Mouse (Mus musculus): Measurements from ENCODE around the gene Slc24a4. TPM values are rescaled to one million over a fixed set of nuclear protein-coding genes. Genes with fewer than 3 reads are reported as not detected.

Gene Slc24a4
- polyA plus RNA-seq, 1 experiment from 2014 or later: 0.35 TPM

DNA sequence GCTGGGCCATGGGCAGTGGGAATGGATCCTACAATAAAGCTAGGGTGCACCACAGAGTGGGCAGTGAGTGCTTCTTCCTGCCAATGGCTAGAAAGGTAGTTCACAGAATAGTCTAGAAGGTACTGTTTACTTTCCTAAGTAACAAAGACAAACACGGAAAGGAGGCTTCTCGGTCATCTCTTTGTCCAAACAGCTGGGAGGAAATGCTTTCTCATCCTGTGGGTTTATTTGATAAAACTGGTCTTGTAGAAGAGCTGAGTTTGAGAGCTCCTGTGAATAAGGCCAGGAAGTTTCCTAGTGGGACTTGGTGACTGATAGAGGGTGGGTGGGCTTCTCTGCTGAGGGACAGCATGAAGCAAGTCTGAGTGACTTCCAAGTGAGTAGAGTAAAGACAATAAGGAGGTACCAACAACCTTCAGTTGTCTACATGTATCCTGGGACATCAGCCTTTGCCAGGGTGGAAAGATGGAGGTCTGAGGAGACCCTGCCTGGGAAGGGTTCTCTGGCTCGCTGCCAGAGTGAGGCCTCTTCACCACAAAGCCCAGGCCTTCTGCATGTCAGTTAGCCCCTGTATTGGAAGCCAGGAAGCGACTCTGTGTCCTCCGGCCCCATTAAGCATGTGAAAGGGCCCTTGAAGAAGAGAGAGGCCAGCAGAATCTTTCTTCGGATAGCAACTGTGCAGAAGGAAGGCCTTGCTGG lies 159.5 kb downstream of the Slc24a4 start:
- H3K4me3 ChIP-seq (ENCODE audit: low read length): no peak overlapping the region
- ATAC-seq (ENCODE audit: low FRiP score, low TSS enrichment): no peak
- no peaks in the 10 kb centered on the region for H3K27me3 ChIP-seq (ENCODE audit: insufficient read depth, low read length)
- H3K4me2 ChIP-seq (replicated peaks; ENCODE audit: low read depth, low read length): no peak overlapping the region
- no peak overlapping the region for H3K27ac ChIP-seq (ENCODE audit: low read length)
- 69% methylated on average over 6 of the region's 6 CpGs for WGBS
- H3K36me3 ChIP-seq (ENCODE audit: insufficient read depth, low read length): no peaks in the 10 kb centered on the region
- peaks cover 71% of the 10 kb centered on the region for H3K4me1 ChIP-seq (ENCODE audit: insufficient read depth, low read length)
- no peak overlapping the region for H3K9ac ChIP-seq (replicated peaks; ENCODE audit: low read length)
- no peaks in the 10 kb centered on the region for H3K9me3 ChIP-seq (ENCODE audit: low read length)

DNA sequence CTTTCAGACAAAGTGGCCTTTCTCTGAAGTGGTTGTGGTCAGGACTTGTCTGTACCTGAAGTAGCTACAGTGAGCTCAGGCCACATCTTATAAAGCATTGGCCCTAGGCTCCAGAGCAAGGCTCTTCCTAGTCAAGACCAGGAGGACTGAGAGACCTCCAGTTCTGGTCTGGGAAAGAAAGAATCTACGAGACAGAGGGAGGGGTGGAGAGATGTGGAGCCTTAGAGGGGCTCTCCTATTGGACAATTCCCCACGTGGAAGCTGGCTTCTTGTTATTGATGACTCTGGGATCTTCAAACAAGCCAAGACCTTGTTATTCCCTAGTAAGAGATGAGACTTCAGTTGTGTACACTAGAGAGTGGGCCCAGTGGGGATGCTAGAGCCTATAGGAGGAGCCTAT lies 160.3 kb downstream of the Slc24a4 start:
- ATAC-seq (ENCODE audit: low FRiP score, low TSS enrichment): no peak
- Histone ChIP-seq H3K9me3 (ENCODE audit: low read length) (no peaks in the 10 kb centered on the region), H3K27ac (ENCODE audit: low read length) (no peak overlapping the region), H3K9ac (replicated peaks; ENCODE audit: low read length) (no peak overlapping the region), H3K4me2 (replicated peaks; ENCODE audit: low read depth, low read length) (no peak overlapping the region), H3K4me1 (ENCODE audit: insufficient read depth, low read length) (peaks cover 73% of the 10 kb centered on the region), H3K36me3 (ENCODE audit: insufficient read depth, low read length) (no peaks in the 10 kb centered on the region), H3K4me3 (ENCODE audit: low read length) (no peak overlapping the region), H3K27me3 (ENCODE audit: insufficient read depth, low read length) (no peaks in the 10 kb centered on the region)
- 63% methylated on average over 2 of the region's 2 CpGs for WGBS

DNA sequence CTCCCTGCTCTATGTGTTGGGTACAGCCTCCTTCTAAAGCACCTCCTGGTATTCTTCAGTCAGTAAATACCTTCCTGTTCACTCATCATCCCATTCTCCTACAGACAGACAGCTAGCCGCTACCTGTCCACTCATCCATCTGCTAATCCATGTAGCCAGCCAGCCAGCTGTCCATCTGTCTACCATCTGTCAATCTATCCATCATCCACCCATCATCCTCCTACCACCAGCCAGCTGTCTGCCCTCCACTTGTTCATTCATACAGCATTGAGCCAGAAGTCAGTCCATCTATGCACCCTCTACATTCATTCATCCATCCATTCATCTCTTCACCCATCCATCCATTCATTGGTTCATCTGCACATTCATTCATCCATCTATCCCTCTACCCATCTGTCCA lies 161.0 kb downstream of the Slc24a4 start:
- H3K4me3 ChIP-seq (ENCODE audit: low read length): no peak overlapping the region
- no peaks in the 10 kb centered on the region for H3K27me3 ChIP-seq (ENCODE audit: insufficient read depth, low read length)
- WGBS: 93% methylated on average over 1 of the region's 1 CpGs
- peaks cover 66% of the 10 kb centered on the region for H3K4me1 ChIP-seq (ENCODE audit: insufficient read depth, low read length)
- no peaks in the 10 kb centered on the region for H3K9me3 ChIP-seq (ENCODE audit: low read length)
- ATAC-seq (ENCODE audit: low FRiP score, low TSS enrichment): no peak
- H3K36me3 ChIP-seq (ENCODE audit: insufficient read depth, low read length): no peaks in the 10 kb centered on the region
- H3K4me2 ChIP-seq (replicated peaks; ENCODE audit: low read depth, low read length): no peak overlapping the region
- H3K9ac ChIP-seq (replicated peaks; ENCODE audit: low read length): no peak overlapping the region
- no peak overlapping the region for H3K27ac ChIP-seq (ENCODE audit: low read length)

DNA sequence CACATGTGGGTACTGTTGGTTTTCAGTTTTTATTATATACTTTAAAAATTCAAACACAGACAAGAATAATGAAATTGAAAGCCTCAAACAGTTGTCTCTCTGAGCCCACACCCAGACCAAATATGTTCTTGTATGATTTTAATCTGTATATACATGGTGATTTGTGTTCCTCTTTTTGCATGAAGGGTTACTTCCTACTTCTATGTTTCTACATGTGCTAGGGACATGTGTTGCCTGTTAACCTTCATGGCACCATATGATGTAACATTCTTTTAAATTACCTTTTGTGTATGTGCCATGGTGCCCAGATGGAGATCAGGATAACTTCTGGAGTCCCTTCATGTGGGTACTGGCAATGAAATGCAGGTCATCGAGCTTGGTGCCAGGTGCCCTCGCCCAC lies 162.1 kb downstream of the Slc24a4 start:
- Histone ChIP-seq H3K4me2 (replicated peaks; ENCODE audit: low read depth, low read length) (no peak overlapping the region), H3K9ac (replicated peaks; ENCODE audit: low read length) (no peak overlapping the region), H3K4me1 (ENCODE audit: insufficient read depth, low read length) (peaks cover 55% of the 10 kb centered on the region), H3K9me3 (ENCODE audit: low read length) (no peaks in the 10 kb centered on the region), H3K36me3 (ENCODE audit: insufficient read depth, low read length) (no peaks in the 10 kb centered on the region), H3K27ac (ENCODE audit: low read length) (no peak overlapping the region), H3K27me3 (ENCODE audit: insufficient read depth, low read length) (no peaks in the 10 kb centered on the region), H3K4me3 (ENCODE audit: low read length) (no peak overlapping the region)
- ATAC-seq (ENCODE audit: low FRiP score, low TSS enrichment): no peak
- WGBS: 92% methylated on average over 2 of the region's 2 CpGs

DNA sequence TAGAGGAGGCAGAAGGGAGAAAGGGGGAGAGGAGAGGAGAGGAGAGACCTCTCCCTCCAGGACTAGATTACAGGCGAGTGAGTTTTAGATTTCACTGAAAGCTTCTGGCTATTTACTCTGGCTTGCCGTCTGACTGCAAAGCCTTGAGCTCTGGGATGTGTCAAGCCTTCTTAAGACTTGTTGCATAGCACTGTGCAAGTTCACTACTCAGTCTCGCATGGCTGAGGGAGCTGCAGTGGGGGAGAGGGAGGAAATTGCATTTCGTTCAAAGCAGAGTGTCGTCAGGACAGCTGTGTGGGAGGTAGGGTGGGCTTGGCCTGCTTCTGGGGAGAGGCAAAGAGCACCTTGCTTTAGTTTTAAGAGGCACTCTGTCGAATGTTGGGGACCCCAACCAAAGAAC lies 163.2 kb downstream of the Slc24a4 start:
- WGBS: 4% methylated on average over 6 of the region's 6 CpGs
- Histone ChIP-seq H3K4me3 (ENCODE audit: low read length) (no peak overlapping the region), H3K36me3 (ENCODE audit: insufficient read depth, low read length) (no peaks in the 10 kb centered on the region), H3K4me1 (ENCODE audit: insufficient read depth, low read length) (peaks cover 45% of the 10 kb centered on the region), H3K9ac (replicated peaks; ENCODE audit: low read length) (no peak overlapping the region), H3K4me2 (replicated peaks; ENCODE audit: low read depth, low read length) (no peak overlapping the region), H3K27me3 (ENCODE audit: insufficient read depth, low read length) (no peaks in the 10 kb centered on the region), H3K9me3 (ENCODE audit: low read length) (no peaks in the 10 kb centered on the region), H3K27ac (ENCODE audit: low read length) (peak overlapping the region; percentile 29)
- ATAC-seq (ENCODE audit: low FRiP score, low TSS enrichment): peak; percentile 83

DNA sequence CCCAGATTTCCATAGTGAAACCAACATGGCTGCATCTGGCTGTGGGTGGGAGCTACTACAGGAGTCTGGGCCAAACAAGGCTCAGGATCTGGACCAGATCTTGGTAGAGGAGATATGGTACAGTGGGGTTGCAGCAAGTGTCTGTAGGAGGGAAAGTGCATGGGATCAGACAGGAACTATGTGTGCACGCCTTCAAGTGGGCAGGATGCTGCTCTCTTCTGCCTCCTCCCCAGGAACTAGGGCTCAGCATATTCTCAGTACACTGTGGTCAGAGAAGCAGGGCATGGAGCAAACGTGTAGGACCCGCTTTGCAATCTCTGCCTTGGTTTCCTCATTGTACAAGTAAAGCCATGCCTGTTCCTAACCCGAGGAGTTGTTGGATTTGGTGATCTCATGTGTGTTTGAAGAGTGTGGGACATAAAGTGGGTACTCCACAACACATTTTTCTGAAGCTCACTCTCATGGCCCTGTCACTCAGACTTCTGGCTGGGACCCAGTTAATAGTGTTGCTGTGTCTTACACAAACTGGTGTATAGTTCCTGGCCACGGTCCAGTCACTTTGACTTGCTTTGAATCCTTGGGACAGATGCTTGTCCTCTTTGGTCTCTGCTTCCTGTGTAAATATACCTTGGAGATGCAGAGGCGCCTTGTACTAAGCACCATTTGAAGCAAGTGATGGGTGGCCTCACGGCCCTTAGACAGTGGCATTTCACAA lies 164.1 kb downstream of the Slc24a4 start:
- 76% methylated on average over 7 of the region's 7 CpGs for WGBS
- Histone ChIP-seq H3K4me3 (ENCODE audit: low read length) (no peak overlapping the region), H3K9ac (replicated peaks; ENCODE audit: low read length) (no peak overlapping the region), H3K36me3 (ENCODE audit: insufficient read depth, low read length) (no peaks in the 10 kb centered on the region), H3K27ac (ENCODE audit: low read length) (peak overlapping the region; percentile 29), H3K27me3 (ENCODE audit: insufficient read depth, low read length) (no peaks in the 10 kb centered on the region), H3K4me2 (replicated peaks; ENCODE audit: low read depth, low read length) (no peak overlapping the region), H3K4me1 (ENCODE audit: insufficient read depth, low read length) (peaks cover 35% of the 10 kb centered on the region), H3K9me3 (ENCODE audit: low read length) (no peaks in the 10 kb centered on the region)
- no peak for ATAC-seq (ENCODE audit: low FRiP score, low TSS enrichment)

DNA sequence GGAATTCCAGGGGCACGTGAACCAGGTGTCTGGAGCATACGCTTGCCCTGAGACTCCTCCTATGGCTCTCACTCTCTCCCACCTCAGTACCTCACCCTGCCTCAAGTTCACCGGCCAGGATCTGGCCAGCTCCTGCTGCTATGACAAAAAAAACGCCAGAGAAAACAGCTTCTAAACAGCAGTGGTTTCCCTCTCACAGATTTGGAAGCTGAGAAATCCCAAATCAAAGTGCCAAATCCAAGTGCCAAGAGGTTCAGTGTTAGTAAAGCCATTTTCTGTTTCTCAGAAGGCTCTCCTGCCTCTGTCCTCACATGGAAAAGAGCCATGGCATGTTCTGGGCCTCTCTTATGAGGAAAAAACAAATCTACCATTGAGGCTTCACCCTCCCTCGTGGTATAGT lies 166.1 kb downstream of the Slc24a4 start:
- WGBS: 79% methylated on average over 5 of the region's 5 CpGs
- Histone ChIP-seq H3K36me3 (ENCODE audit: insufficient read depth, low read length) (no peaks in the 10 kb centered on the region), H3K9me3 (ENCODE audit: low read length) (no peaks in the 10 kb centered on the region), H3K4me3 (ENCODE audit: low read length) (no peak overlapping the region), H3K27me3 (ENCODE audit: insufficient read depth, low read length) (no peaks in the 10 kb centered on the region), H3K9ac (replicated peaks; ENCODE audit: low read length) (no peak overlapping the region), H3K4me2 (replicated peaks; ENCODE audit: low read depth, low read length) (no peak overlapping the region), H3K27ac (ENCODE audit: low read length) (no peak overlapping the region), H3K4me1 (ENCODE audit: insufficient read depth, low read length) (peaks cover 27% of the 10 kb centered on the region)
- ATAC-seq (ENCODE audit: low FRiP score, low TSS enrichment): no peak

DNA sequence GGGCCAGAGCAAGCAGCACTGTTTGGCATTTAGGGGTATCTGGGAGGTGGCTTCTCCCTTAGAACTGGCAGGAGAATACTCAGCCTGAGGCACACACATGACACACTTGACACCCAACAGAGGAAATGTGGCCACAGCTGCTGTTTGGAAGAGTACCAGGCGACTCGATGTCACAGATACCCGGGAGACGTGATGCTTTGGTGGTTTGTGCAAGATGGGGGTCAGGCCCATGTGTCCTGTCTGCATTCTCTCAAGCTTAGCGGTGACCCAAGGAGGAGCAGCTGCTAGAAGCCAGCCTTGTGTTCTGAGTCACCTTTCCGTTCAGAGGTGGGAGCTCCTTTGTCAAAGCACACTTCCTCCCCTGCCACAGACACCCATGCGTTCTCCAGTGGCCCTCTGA lies 166.7 kb downstream of the Slc24a4 start:
- Histone ChIP-seq H3K9me3 (ENCODE audit: low read length) (no peaks in the 10 kb centered on the region), H3K9ac (replicated peaks; ENCODE audit: low read length) (no peak overlapping the region), H3K4me1 (ENCODE audit: insufficient read depth, low read length) (peaks cover 27% of the 10 kb centered on the region), H3K27ac (ENCODE audit: low read length) (no peak overlapping the region), H3K27me3 (ENCODE audit: insufficient read depth, low read length) (no peaks in the 10 kb centered on the region), H3K4me2 (replicated peaks; ENCODE audit: low read depth, low read length) (no peak overlapping the region), H3K4me3 (ENCODE audit: low read length) (no peak overlapping the region), H3K36me3 (ENCODE audit: insufficient read depth, low read length) (no peaks in the 10 kb centered on the region)
- WGBS: 57% methylated on average over 7 of the region's 7 CpGs
- ATAC-seq (ENCODE audit: low FRiP score, low TSS enrichment): no peak

DNA sequence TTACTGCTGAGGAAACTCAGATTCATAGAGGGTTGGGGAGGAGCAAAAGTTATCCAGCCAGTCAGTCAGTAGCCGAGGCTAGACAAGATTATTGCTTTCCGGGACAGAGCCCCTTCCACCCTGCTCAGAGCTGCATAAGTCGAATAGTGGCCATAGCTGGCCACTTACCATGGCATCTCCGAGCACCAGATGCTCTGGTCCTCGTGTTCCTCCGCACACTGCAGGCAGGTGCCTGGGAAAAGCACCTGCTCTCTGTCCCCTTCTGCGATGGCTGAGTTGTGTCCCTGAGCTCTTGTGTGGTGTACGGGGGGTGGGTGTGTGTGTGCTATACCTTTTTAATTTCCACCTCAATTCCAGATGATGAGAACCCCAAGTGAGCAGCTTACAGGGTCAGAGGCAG lies 167.1 kb downstream of the Slc24a4 start:
- Histone ChIP-seq H3K9me3 (ENCODE audit: low read length) (no peaks in the 10 kb centered on the region), H3K4me1 (ENCODE audit: insufficient read depth, low read length) (peaks cover 27% of the 10 kb centered on the region), H3K27me3 (ENCODE audit: insufficient read depth, low read length) (no peaks in the 10 kb centered on the region), H3K9ac (replicated peaks; ENCODE audit: low read length) (no peak overlapping the region), H3K36me3 (ENCODE audit: insufficient read depth, low read length) (no peaks in the 10 kb centered on the region), H3K4me3 (ENCODE audit: low read length) (no peak overlapping the region), H3K27ac (ENCODE audit: low read length) (no peak overlapping the region), H3K4me2 (replicated peaks; ENCODE audit: low read depth, low read length) (no peak overlapping the region)
- 81% methylated on average over 8 of the region's 8 CpGs for WGBS
- ATAC-seq (ENCODE audit: low FRiP score, low TSS enrichment): no peak

DNA sequence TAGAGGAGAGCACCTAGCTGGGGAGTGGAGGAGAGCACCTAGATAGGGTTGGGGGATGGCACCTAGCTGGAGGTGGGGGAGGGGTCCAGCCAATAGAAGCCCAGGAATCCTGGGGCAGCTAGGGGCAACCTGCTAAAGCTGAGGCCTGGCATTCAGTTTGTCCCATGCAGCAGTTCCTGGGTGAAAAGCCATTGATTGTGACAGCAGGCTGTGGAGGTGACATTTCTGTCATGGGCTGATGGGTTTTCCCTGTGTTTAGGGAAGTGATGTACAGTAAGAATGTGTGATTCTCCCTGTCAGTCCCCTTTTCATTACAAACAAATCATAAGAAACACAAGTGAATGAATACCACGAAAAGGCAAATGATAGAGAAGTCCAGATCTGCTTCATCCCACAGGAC lies 167.8 kb downstream of the Slc24a4 start:
- WGBS: 85% methylated on average over 1 of the region's 1 CpGs
- H3K4me1 ChIP-seq (ENCODE audit: insufficient read depth, low read length): peaks cover 20% of the 10 kb centered on the region
- H3K4me2 ChIP-seq (replicated peaks; ENCODE audit: low read depth, low read length): no peak overlapping the region
- no peaks in the 10 kb centered on the region for H3K9me3 ChIP-seq (ENCODE audit: low read length)
- ATAC-seq (ENCODE audit: low FRiP score, low TSS enrichment): no peak
- no peak overlapping the region for H3K27ac ChIP-seq (ENCODE audit: low read length)
- H3K36me3 ChIP-seq (ENCODE audit: insufficient read depth, low read length): no peaks in the 10 kb centered on the region
- H3K27me3 ChIP-seq (ENCODE audit: insufficient read depth, low read length): no peaks in the 10 kb centered on the region
- no peak overlapping the region for H3K9ac ChIP-seq (replicated peaks; ENCODE audit: low read length)
- no peak overlapping the region for H3K4me3 ChIP-seq (ENCODE audit: low read length)
